Mouse (Mus musculus) ES-E14 (cell line): ENCODE measurements around the gene Gm11020. TPM values are rescaled to one million over a fixed set of nuclear protein-coding genes. Genes with fewer than 3 reads are reported as not detected.
A peak's percentile ranks its signal among the peaks of the same experiment; 100 is the strongest.

Experiments used
- DNase-seq: peaks from one replicate; pipeline ENCODE4 v3.0.0-alpha.2; 2013; ENCODE audit warnings: low read depth, low spot score
- H3K27ac ChIP-seq: 2 replicates; pipeline ENCODE4 v1.5.1; 2012; ENCODE audit warnings: low read depth, mild to moderate bottlenecking, low read length, moderate library complexity, mixed read lengths; ENCODE audit not compliant: poor library complexity, insufficient read depth, severe bottlenecking
- H3K36me3 ChIP-seq: 2 replicates; pipeline ENCODE4 v1.6.1; 2012; ENCODE audit warnings: mild to moderate bottlenecking, low read length, moderate library complexity, mixed read lengths; ENCODE audit not compliant: control insufficient read depth, poor library complexity, insufficient read depth, severe bottlenecking
- H3K4me1 ChIP-seq, 2 experiments: fragments of 150-350 bp in 1 of 2; sonication (generic) in 1 of 2; 2 replicates each; pipeline ENCODE4 v1.6.1; 2012; ENCODE audit warnings: low read length in 2 of 2, mild to moderate bottlenecking in 1 of 2, mixed read lengths in 1 of 2; ENCODE audit not compliant: control insufficient read depth in 2 of 2, insufficient read depth in 2 of 2, poor library complexity in 1 of 2
- H3K4me3 ChIP-seq, 2 experiments: fragments of 150-350 bp in 1 of 2; sonication (generic) in 1 of 2; 2 replicates each; pipeline ENCODE4 v1.5.1; 2012; ENCODE audit warnings: low read length in 2 of 2, low read depth in 1 of 2, mild to moderate bottlenecking in 1 of 2, mixed read lengths in 1 of 2; ENCODE audit not compliant: insufficient read depth in 1 of 2, poor library complexity in 1 of 2, severe bottlenecking in 1 of 2
- H3K9ac ChIP-seq: 2 replicates; pipeline ENCODE4 v1.6.1; 2012; ENCODE audit warnings: low read depth, mild to moderate bottlenecking, low read length, mixed read lengths; ENCODE audit not compliant: poor library complexity, insufficient read depth, severe bottlenecking
- H3K9me3 ChIP-seq: fragments of 150-350 bp; sonication (generic); 2 replicates; pipeline ENCODE4 v1.6.1; 2012; ENCODE audit warnings: low read depth, mild to moderate bottlenecking, low read length; ENCODE audit not compliant: control insufficient read depth, insufficient read depth
- CHD2 ChIP-seq: IDR thresholded peaks from 2 replicates; pipeline ENCODE4 v1.6.1; 2014; ENCODE audit warnings: mild to moderate bottlenecking, low read depth, low read length, inconsistent platforms
- HCFC1 ChIP-seq: IDR thresholded peaks from 2 replicates; pipeline ENCODE4 v1.6.1; 2012; ENCODE audit warnings: low read length, inconsistent platforms, borderline replicate concordance; ENCODE audit not compliant: insufficient read depth
- MAFK ChIP-seq: IDR thresholded peaks from 2 replicates; pipeline ENCODE4 v1.6.1; 2014; ENCODE audit warnings: mild to moderate bottlenecking, low read depth, low read length, inconsistent platforms; ENCODE audit not compliant: insufficient read depth
- ZC3H11A ChIP-seq: IDR thresholded peaks from 2 replicates; pipeline ENCODE4 v1.6.1; 2012; ENCODE audit warnings: low read depth, mild to moderate bottlenecking, inconsistent platforms, low read length, borderline replicate concordance
- ZNF384 ChIP-seq: IDR thresholded peaks from 2 replicates; pipeline ENCODE4 v1.6.1; 2012; ENCODE audit warnings: low read depth, low read length, inconsistent platforms
- in situ Hi-C, 2 experiments: fragments of 600-800 bp; cut with MboI; formaldehyde crosslinking; loops; one replicate each; pipeline ENCODE4 v1.15.1; 2025; ENCODE audit warnings: low sequenced_read_pairs in 2 of 2, inconsistent platforms in 1 of 2; ENCODE audit not compliant: unreplicated experiment in 2 of 2
- total RNA-seq: library from RNA; depleted of rRNA; stranded (reverse); fragments of 300-350 nt; gene quantifications from 2 replicates; pipeline ENCODE4 v1.2.3, GENCODE M21; 2012

Gene Gm11020
- total RNA-seq, 1 experiment = not detected

GRCm38 (mm10) chr8:104337890-104338289, 16.5 kb downstream of the Gm11020 start:
- TF ChIP-seq HCFC1 (no peak), CHD2 (no peak), ZC3H11A (no peak), MAFK (no peak), ZNF384 (no peak)
- DNase-seq = no peak
- in situ Hi-C loops = no loop called here
- no peak overlapping the region for H3K9ac ChIP-seq
- H3K36me3 ChIP-seq = no peaks in the 10 kb centered on the region
- no peaks in the 10 kb centered on the region for H3K9me3 ChIP-seq
- no peak overlapping the region for H3K4me3 ChIP-seq
- no peak overlapping the region for H3K27ac ChIP-seq
- peaks cover 0 to 13% of the 10 kb centered on the region in 2 experiments; a peak in 2 of 4 replicates for H3K4me1 ChIP-seq

- TF ChIP-seq ZC3H11A (no peak), ZNF384 (no peak), CHD2 (no peak), MAFK (no peak), HCFC1 (no peak)
- Histone ChIP-seq H3K4me1 (peaks cover 0 to 13% of the 10 kb centered on the region in 2 experiments; a peak in 2 of 4 replicates), H3K27ac (no peak within 1 kb of the TSS), H3K9me3 (no peaks in the 10 kb centered on the region), H3K36me3 (no peaks in the 10 kb centered on the region), H3K4me3 (peak within 1 kb of the TSS; percentile 59 to 72), H3K9ac (peak within 1 kb of the TSS; percentile 35)
- in situ Hi-C loops = no loop called here
- DNase-seq = no peak
Measured at GRCm38 (mm10) chr8:104339229-104339982, 18.0 kb downstream of the Gm11020 start, which contains the start of gene Cmtm3. Gene Cmtm3, plus strand, starts transcription at chr8:104339410.

GRCm38 (mm10) chr8:104339983-104340232, 18.5 kb downstream of the Gm11020 start:
- H3K4me1 ChIP-seq = peaks cover 0 to 13% of the 10 kb centered on the region in 2 experiments; a peak in 2 of 4 replicates
- no peak overlapping the region for H3K27ac ChIP-seq
- H3K9me3 ChIP-seq = no peaks in the 10 kb centered on the region
- in situ Hi-C loops = no loop called here
- no peak for DNase-seq
- H3K4me3 ChIP-seq = peak overlapping the region; percentile 59 to 72
- no peak for TF ChIP-seq MAFK
- no peak for TF ChIP-seq CHD2
- no peak for TF ChIP-seq ZNF384
- no peak for TF ChIP-seq ZC3H11A
- no peak for TF ChIP-seq HCFC1
- no peak overlapping the region for H3K9ac ChIP-seq
- no peaks in the 10 kb centered on the region for H3K36me3 ChIP-seq

- in situ Hi-C loops = no loop called here
- Histone ChIP-seq H3K36me3 (no peaks in the 10 kb centered on the region), H3K4me1 (peaks cover 0 to 13% of the 10 kb centered on the region in 2 experiments; a peak in 2 of 4 replicates), H3K27ac (no peak overlapping the region), H3K9me3 (no peaks in the 10 kb centered on the region), H3K9ac (peak overlapping the region; percentile 63), H3K4me3 (peak overlapping the region; percentile 59 to 72)
- TF ChIP-seq ZNF384 (no peak), MAFK (no peak), ZC3H11A (0 out of 2 replicates have a peak, but pooled peaks have one; percentile 11), HCFC1 (peak; percentile 32; the same call in 1 of the 2 replicates), CHD2 (no peak)
- peak; percentile 53 for DNase-seq
Measured at GRCm38 (mm10) chr8:104340233-104341105, 19.1 kb downstream of the Gm11020 start.
